Comparison of ENCODE assay signal across 10 mouse cellular contexts in genomic region chr7:99215347-99215855, GRCm38 (mm10). TPM values are rescaled to one million over a fixed set of nuclear protein-coding genes. Genes with fewer than 3 reads are reported as not detected.
DNase-seq lines count a peak whose midpoint lies in the region; ATAC-seq and TF ChIP-seq lines count a peak whose summit lies in the region.
"Had no signal": no experiment of that assay in that cellular context is flagged by ENCODE, and none has a peak within 500 bp of the region (broad histone marks: within the 10 kb centered on the region; RNA-seq: fewer than 3 reads in every experiment).

No protein-coding gene starts in this region.

- no peak overlapping the region for H3K4me3 ChIP-seq in layer of hippocampus, adult 2 months
- H3K4me3 ChIP-seq in heart, embryonic 15.5 days: no peak overlapping the region
- no peak overlapping the region for H3K4me3 ChIP-seq in left cerebral cortex, adult 2 months
- no peak overlapping the region for H3K4me3 ChIP-seq in thymus, adult 2 months (ENCODE audit: control insufficient read depth, insufficient read depth, low read length)

- H3K27ac ChIP-seq in layer of hippocampus, adult 2 months: peak overlapping the region; percentile 77; the same call in 1 of the 2 replicates
- H3K27ac ChIP-seq in heart, embryonic 15.5 days: peak overlapping the region; percentile 52
- H3K27ac ChIP-seq in left cerebral cortex, adult 2 months: no peak overlapping the region
- no peak overlapping the region for H3K27ac ChIP-seq in thymus, adult 2 months (ENCODE audit: control insufficient read depth, insufficient read depth, low read length)

- peak; percentile 56 for ATAC-seq in heart, embryonic 15.5 days (replicated peaks; ENCODE audit: insufficient number of reproducible peaks, insufficient read depth, low FRiP score, low read depth)

- H3K9ac ChIP-seq in heart, embryonic 15.5 days: no peak overlapping the region

- no peak for TF ChIP-seq CTCF in layer of hippocampus, adult 2 months (conservative IDR thresholded peaks at IDR 0.05)
- no peak for TF ChIP-seq CTCF in left cerebral cortex, adult 2 months (IDR thresholded peaks at IDR 0.05)
- no peak for TF ChIP-seq CTCF in thymus, adult 2 months (IDR thresholded peaks at IDR 0.05; ENCODE audit: borderline replicate concordance, control insufficient read depth, extremely low read depth, insufficient read depth, low read length, poor library complexity)

- H3K4me2 ChIP-seq in heart, embryonic 15.5 days: no peak overlapping the region

- no peak for DNase-seq in layer of hippocampus, adult 2 months (ENCODE audit: low spot score in 2 of 2)
- no peak for DNase-seq in layer of hippocampus, adult 18-20 months (ENCODE audit: low spot score in 2 of 2)
- DNase-seq in adrenal gland, postnatal 10 days: peak; percentile 79
- peak; percentile 73 for DNase-seq in lung, postnatal 10 days
- DNase-seq in left cerebral cortex, adult 2 months (ENCODE audit: extremely low spot score in 1 of 2, low spot score in 2 of 2): no peak
- no peak for DNase-seq in thymus, postnatal 0 days (ENCODE audit: low spot score)
- no peak for DNase-seq in thymus, adult 2 months

- H3K36me3 ChIP-seq in heart, embryonic 15.5 days: no peaks in the 10 kb centered on the region
- H3K36me3 ChIP-seq in thymus, adult 2 months (ENCODE audit: control insufficient read depth, insufficient read depth, low read length): no peaks in the 10 kb centered on the region

- peaks cover 38% of the 10 kb centered on the region for H3K4me1 ChIP-seq in heart, embryonic 15.5 days (replicated peaks)
- H3K4me1 ChIP-seq in thymus, adult 2 months (replicated peaks; ENCODE audit: control insufficient read depth, insufficient read depth, low read length): no peaks in the 10 kb centered on the region

- H3K9me3 ChIP-seq in heart, embryonic 15.5 days (replicated peaks): no peaks in the 10 kb centered on the region

- TF ChIP-seq POLR2A in thymus, adult 2 months (IDR thresholded peaks at IDR 0.05; ENCODE audit: control insufficient read depth, extremely low read depth, insufficient read depth, low read length, poor library complexity): no peak

- intact Hi-C loops in left cerebral cortex, adult 2 months (cut with DNase I): no loop called here

- no peaks in the 10 kb centered on the region for H3K27me3 ChIP-seq in heart, embryonic 15.5 days
- H3K27me3 ChIP-seq in thymus, adult 2 months (ENCODE audit: control insufficient read depth, insufficient read depth, low read length): no peaks in the 10 kb centered on the region

- WGBS in heart, embryonic 15.5 days: 17% methylated on average over 8 of the region's 8 CpGs
- 85% methylated on average over 8 of the region's 8 CpGs for WGBS in thymus, adult 2 months

RNA-seq across cellular contexts. Expression of gene Mogat2, which starts 23.0 kb away (rescaled TPM):
- not detected for total RNA-seq in layer of hippocampus, adult 2 months (2021)
- total RNA-seq in layer of hippocampus, adult 18-20 months (2021): not detected
- under 1 TPM in 1 of 2 experiments, not detected in 1; 0.39 TPM for total RNA-seq in adrenal gland, postnatal 10 days (2021)
- polyA plus RNA-seq in heart, embryonic 15.5 days (2015; fragmentation: Nextera tagmentation; extraction: Ambion mirVana): 0.70 and 0.74 TPM in 2 replicates
- total RNA-seq in left cerebral cortex, adult 2 months (2021): not detected
- polyA plus RNA-seq in thymus, postnatal 0 days (2015; fragmentation: Nextera tagmentation; extraction: Ambion mirVana): 0.25 and 0.51 TPM in 2 replicates
- polyA plus RNA-seq in thymus, adult 2 months (2012; rRNA removed): 0.32 and 0.61 TPM in 2 replicates
- total RNA-seq: left cerebral cortex, adult 8-10 months had no signal

RNA-seq across cellular contexts. Expression of gene Dgat2, which starts 32.9 kb away (rescaled TPM):
- total RNA-seq in layer of hippocampus, adult 2 months (2021): 100 to 1,000 TPM; 111 TPM
- 10 to 100 TPM; 90.3 to 97.5 TPM for total RNA-seq in layer of hippocampus, adult 18-20 months (2021)
- 100 to 1,000 TPM; 492 to 561 TPM for total RNA-seq in adrenal gland, postnatal 10 days (2021)
- 26.9 and 29.5 TPM in 2 replicates for polyA plus RNA-seq in heart, embryonic 15.5 days (2015; fragmentation: Nextera tagmentation; extraction: Ambion mirVana)
- total RNA-seq in left cerebral cortex, adult 2 months (2021): 10 to 100 TPM; 55.7 to 57.8 TPM
- polyA plus RNA-seq in thymus, postnatal 0 days (2015; fragmentation: Nextera tagmentation; extraction: Ambion mirVana): 6.6 and 7.2 TPM in 2 replicates
- 122 and 130 TPM in 2 replicates for polyA plus RNA-seq in thymus, adult 2 months (2012; rRNA removed)

RNA-seq across cellular contexts. Expression of gene Map6, which starts 51.8 kb away (rescaled TPM):
- 10 to 100 TPM; 96.6 to 98.6 TPM for total RNA-seq in layer of hippocampus, adult 2 months (2021)
- total RNA-seq in layer of hippocampus, adult 18-20 months (2021): 100 to 1,000 TPM in 1 of 2 experiments, 10 to 100 TPM in 1; 99.7 to 105 TPM
- 10 to 100 TPM; 10.4 to 15.6 TPM for total RNA-seq in adrenal gland, postnatal 10 days (2021)
- polyA plus RNA-seq in heart, embryonic 15.5 days (2015; fragmentation: Nextera tagmentation; extraction: Ambion mirVana): 2.8 and 5.4 TPM in 2 replicates
- total RNA-seq in left cerebral cortex, adult 2 months (2021): 100 to 1,000 TPM; 138 to 141 TPM
- 0.35 and 0.84 TPM in 2 replicates for polyA plus RNA-seq in thymus, postnatal 0 days (2015; fragmentation: Nextera tagmentation; extraction: Ambion mirVana)
- polyA plus RNA-seq in thymus, adult 2 months (2012; rRNA removed): 0.96 and 1.3 TPM in 2 replicates
- total RNA-seq: common myeloid progenitor, adult 5-6 weeks had no signal

Comparison
In these comparisons a context has a peak if more than half of its experiments do, and no peak if none do; other contexts are left out.
1. DNase-seq: peak in adrenal gland, postnatal 10 days (single experiment) and lung, postnatal 10 days (single experiment); none in layer of hippocampus, adult 2 months (0 of 2), layer of hippocampus, adult 18-20 months (0 of 2), left cerebral cortex, adult 2 months (0 of 2), thymus, postnatal 0 days (single experiment) and thymus, adult 2 months (single experiment).
2. H3K27ac ChIP-seq: peak in layer of hippocampus, adult 2 months (single experiment) and heart, embryonic 15.5 days (single experiment); none in left cerebral cortex, adult 2 months (single experiment) and thymus, adult 2 months (single experiment).
3. RNA of gene Dgat2, which starts 32.9 kb away (total RNA-seq): 492 to 561 TPM in adrenal gland, postnatal 10 days; 111 TPM in layer of hippocampus, adult 2 months, 90.3 to 97.5 TPM in layer of hippocampus, adult 18-20 months and 55.7 to 57.8 TPM in left cerebral cortex, adult 2 months; every median in the first group is over 4 times any median in the second.
4. RNA of gene Map6, which starts 51.8 kb away (total RNA-seq): 138 to 141 TPM in left cerebral cortex, adult 2 months, 99.7 to 105 TPM in layer of hippocampus, adult 18-20 months and 96.6 to 98.6 TPM in layer of hippocampus, adult 2 months; 10.4 to 15.6 TPM in adrenal gland, postnatal 10 days; every median in the first group is over 4 times any median in the second.